Mouse (Mus musculus) CD8-positive naive resting alpha-beta T cell, adult 2 months (primary cell): ENCODE results near the gene Taf5.

Experiments used
- DNase-seq, 2 experiments: peaks; one replicate each; pipeline ENCODE4 v3.0.0; 2022; ENCODE audit warnings: low read depth in 2 of 2, low spot score in 2 of 2

The Taf5 gene

DNA sequence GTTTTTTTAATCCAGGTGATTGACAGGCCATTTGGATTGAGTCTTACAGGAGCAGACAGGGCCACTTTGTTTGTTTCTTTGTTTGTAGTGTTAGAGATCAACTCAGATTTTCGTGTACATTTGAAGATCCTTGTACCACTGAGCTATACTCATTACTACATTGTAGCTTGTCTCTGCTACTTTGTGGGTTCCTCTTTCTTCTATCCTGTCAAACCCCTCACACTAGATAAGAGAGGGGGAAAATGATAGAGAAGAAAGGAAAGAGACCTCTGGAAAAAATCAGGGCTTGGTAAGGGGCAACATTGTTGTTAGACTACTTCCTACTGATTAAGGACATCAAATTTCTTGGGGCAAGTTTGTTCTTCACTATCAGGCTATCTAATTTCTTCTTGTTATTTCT lies 9.9 kb upstream of the Taf5 start:
- no peak for DNase-seq

DNA sequence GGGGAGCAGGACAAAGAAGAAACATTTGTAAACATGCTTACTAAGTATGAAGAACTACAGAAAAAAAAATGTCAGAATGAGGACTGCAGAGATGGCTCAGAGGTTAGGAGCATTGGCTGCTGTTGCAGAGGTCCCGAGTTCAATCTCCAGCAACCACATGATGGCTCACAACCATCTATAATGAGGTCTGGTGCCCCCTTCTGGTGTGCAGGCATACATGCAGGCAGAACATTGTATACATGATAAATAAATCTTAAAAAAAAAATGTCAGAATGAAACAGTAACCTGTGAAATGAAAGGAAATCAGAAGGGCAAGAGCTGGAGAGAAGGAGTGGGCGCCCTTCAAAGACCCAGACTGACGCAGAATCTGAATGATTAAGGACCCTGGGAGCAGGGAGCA lies 1.7 kb upstream of the Taf5 start:
- no peak for DNase-seq

DNA sequence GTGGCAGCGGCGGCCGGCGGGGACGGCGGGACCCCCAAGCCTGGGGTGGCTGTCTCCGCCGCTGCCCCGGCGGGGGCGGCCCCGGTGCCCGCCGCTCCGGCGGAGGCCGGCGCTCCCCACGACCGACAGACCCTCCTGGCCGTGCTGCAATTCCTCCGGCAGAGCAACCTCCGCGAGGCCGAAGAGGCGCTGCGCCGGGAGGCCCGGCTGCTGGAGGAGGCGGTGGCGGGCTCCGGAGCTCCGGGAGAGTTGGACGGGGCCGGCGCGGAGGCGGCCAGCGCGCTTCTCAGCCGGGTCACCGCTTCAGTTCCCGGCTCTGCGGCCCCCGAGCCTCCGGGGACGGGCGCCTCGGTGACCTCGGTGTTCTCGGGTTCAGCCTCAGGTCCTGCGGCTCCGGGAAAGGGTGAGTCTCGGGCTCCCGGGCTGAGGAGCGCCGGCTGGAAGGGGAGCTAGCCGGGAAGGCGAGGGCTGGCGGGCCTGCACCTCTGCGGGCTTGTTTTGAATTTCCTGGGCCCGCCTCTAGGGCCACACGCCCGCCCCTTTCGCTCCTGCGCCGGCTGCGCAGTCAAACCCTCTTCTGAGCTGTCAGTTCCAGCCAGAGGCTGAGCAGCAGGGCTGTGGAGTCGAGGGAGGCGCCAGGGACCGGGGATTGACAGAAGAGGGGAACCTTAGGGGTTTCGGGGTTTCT lies 522 bp downstream of the Taf5 start:
- peak; percentile 80 to 82 for DNase-seq

DNA sequence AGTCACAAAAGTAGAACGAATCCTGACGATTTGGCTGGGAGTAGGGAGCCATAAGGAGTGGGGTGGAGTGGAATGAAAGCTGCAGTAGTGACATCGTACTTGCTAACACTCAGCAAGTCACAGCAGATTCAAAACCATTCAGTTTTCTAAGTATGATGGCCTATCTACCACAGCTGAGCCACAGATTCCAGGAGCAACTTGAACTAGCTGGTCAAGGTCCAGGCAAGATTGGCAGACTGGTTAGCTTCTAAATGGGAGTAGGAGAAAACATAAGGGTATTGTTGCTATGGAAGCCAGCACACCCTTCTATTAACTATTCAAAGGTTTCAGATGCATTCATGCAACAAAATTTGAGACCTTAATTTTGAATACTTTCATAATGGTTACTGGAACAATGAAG lies 20.7 kb downstream of the Taf5 start:
- DNase-seq: no peak

DNA sequence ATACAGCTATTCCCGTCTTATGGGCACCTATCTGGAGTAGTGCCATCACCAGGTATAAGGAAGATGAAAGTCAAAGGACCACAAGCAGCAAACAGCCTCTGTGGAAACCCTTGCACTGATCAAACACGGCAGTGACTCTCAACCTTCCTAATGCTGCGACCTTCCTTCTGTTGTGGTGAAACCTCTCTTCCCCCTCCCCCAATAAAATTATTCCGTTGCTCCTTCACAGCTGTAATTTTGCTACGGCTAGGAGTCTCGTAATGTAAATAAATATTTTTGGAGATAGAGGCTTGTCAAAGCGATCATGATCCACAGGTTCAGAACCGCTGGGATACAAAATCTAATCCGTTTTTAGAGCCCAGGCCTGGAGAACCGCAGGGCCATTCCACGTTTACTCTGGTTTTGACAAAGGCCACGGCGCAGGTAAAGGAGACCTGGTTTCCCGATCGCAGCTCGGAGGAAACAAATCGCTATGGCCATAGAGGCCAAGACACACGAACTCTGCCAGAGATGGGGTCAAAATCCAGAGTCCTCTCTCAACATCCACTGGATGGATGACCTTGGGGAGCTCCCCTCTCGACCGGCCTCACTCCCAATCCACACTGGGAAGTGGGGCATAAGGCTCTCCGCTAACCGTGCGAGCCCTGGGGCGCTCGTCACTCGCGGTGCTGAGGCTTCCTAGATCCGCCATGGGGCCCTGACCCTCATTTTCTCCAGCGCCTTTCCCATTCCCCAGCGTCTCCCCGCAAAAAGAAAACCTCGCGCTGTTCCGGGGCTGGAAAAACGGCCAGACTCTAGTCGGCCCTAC lies 22.4 kb downstream of the Taf5 start:
- DNase-seq: peak; percentile 7 to 18

DNA sequence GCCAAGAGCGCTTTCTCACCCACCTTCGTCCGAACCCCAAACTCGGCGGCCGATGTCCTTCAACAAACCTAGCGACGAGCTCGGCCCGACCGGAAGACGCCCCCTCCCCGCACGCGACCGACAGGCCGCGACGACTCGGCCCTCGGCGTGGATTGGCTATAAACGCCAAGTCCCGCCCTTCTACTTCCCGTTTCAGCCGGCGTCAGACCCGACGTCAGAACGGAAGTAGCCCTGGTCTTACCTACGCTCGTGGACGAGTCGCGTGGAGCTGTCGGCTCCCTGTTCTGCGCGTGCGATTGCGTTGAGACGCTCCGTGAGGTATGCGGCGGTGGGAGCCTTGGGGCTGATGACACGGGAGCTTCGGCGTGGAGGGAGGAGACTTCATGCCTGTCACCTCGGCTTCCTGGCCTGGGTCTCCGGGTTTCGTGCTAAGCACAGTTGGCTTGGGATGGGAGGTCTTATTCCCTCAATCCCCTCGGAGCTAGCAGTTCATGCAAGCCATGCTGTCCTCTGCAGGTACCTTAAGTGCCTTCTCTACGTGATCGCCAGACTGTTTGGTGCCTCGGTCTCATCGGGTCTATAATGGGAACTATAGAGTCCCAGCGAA lies 23.1 kb downstream of the Taf5 start, which contains the start of the genes Usmg5 and Pdcd11:
Usmg5 (minus strand) TSS at position 98 of the 607 bp plus-strand sequence.
Pdcd11 (plus strand) TSS at position 219 of the 607 bp plus-strand sequence.
- DNase-seq: peak; percentile 85 to 87

DNA sequence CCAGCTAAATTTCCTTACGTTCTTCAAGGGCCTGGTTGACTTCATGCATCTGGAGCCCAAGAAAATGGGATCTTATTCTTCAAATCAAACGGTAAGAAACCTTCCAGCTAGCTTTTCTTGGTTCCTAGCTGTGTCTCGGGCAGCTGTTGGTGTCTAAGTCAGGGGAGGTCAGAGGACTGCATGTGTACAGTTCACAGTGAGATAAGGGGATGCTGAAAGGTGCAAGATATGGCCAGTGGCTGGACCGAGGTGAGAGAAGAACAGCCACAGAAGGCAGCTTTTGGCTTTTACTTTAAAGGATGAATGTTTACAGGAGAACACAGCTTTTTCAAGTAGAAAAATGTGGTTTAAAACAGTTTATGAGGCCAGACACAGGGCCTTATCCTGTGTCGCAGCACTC lies 33.5 kb downstream of the Taf5 start:
- no peak for DNase-seq

DNA sequence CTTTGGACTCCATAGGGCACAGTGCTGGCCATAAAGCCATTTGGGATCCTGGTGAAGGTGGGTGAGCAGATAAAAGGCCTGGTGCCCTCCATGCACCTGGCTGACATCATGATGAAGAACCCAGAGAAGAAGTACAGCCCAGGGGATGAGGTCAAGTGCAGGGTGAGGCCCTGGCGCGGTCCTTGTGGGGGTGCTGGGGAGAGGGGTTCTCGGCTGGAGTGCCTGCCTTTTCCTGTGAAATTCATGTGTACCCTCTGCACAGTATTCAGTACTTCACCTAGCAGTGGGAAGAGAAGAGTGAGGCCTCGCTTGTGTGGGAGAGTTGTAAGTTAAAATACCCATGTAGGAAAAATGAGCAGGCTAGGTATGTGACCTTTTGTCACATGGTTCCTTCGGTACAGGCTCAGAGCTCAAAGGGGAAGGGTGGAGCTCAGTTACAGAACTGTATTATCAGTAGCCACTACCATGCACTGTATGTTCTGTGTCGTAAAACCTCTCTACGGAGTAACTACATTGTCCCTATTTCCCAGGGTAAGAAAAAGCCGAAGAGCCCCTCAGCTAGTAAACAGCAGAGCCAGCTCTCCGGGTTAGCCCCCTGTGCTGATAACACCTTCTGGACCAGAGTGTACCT lies 37.2 kb downstream of the Taf5 start:
- DNase-seq: no peak

DNA sequence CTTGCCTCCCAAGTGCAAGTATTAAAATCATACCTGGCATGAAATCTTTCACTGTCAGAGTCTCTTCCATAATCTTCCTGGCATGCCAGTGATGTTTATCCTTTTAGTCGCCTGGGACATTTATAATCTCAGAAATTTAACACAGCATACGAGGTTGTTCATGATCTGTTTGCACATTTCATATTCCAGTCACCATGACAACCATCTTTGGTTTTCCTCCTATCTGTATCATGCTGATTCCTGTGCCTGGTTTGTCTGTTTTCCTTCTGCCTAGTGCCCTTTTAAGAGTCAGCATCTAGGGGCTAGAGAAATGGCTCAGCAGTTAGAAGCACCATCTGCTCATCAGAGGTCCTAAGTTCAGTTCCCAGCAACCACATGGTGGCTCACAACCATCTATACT lies 51.1 kb downstream of the Taf5 start:
- no peak for DNase-seq

DNA sequence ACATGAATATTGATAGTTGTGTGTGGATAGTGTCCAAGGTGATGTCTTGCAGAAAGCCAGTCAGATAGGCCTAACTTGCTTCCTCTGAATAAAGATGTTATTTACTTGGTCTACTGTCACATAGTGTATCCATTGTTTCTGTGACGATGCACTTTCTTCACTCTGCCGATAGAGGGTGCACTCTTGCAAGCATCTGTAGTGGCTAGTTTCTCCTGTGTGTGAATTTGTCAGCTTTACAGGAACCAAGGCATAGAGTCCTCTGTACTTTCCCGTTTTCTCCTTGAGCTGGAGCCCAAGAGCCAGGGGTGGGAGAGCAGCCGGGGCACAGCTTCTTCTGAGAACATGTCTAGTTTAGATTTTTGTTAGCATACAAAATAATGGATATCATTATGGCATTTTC lies 53.5 kb downstream of the Taf5 start:
- DNase-seq: peak in 1 of 2 experiments; percentile 8

DNA sequence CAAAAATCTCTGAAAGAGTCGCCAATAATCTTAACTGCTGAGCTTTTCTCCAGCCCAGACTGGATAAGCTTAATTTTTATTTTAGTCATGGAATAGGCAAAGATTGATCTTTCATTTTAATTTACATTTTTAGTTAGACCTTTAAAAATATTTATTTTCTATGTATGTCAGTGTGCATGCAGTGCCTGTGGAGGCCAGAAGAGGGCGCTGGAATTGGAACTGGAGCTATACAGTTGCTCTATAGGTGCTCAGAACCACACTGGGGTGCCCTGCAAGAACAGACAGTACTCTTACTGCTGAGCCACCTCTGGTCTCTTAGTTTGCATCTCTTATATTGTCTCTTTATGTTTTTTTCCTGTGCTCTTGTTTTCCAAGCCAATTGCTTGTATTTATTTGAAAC lies 55.3 kb downstream of the Taf5 start:
- DNase-seq: peak in 1 of 2 experiments; percentile 12

DNA sequence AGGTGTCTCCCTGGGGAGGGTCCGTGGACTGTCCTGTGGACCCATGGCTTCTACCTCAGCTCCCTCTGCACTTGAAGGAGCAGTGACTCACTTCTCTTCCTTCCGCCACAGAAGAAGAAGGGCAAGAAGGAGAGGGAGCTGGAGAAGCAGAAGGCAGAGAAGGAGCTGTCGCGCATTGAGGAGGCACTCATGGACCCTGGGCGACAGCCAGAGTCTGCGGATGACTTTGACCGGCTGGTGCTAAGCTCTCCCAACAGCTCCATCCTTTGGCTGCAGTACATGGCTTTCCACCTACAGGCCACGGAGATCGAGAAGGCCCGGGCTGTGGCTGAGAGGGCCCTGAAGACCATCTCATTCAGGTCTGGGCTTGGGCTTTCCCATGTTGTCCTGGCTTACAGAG lies 60.6 kb downstream of the Taf5 start:
- no peak for DNase-seq

DNA sequence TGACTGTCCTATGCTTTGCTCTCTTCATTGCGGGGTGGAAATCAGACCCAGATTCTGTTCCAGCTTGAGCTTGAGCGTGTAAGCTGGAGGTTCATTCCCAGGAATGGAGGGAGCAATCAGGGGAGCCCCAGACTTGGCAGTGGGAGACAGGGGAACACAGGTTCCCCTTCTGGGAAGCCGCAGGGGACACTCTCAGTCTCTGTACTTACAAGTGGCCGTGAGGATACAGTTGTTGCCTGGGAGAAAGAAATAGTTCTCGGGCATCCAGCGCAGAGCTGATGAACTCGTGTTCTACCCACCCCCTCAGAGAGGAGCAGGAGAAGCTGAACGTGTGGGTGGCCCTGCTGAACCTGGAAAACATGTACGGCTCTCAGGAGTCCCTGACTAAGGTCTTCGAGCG lies 61.3 kb downstream of the Taf5 start:
- no peak for DNase-seq

DNA sequence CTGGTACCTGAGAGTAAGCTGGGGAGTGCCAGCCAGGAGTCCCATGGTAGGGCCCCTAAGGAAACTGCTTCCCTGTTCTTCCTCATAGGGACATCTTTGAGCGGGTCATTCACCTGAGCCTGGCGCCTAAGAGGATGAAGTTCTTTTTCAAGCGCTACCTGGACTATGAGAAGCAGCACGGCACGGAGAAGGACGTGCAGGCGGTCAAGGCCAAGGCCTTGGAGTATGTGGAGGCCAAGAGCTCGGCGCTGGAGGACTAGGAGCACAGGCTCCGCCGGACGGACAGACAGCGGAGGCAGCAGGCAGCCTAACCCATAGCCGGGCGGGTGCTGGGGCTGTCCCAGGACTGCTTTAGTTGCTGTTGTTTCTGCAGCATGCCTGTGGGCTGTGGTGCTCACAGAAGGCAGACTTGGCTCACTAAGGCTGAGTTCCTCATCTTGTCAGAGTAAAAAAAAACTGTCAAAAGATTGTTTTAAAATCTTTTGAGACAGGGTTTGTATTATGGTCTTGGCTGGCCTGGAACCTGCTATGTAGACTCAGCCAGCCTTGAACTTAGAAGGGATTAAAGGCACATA lies 63.1 kb downstream of the Taf5 start:
- no peak for DNase-seq
